Mouse (Mus musculus): ENCODE measurements around the gene Psmb3.
"Not testable (repeated sequence)": the region's sequence is repeated elsewhere in the genome, so short reads cannot be mapped to it uniquely, and the experiment has no call there.

Psmb3 gene

GRCm38 (mm10) chr11:97719041-97719440 lies 15.8 kb downstream of the Psmb3 start:
- DNase-seq, result no peak

GRCm38 (mm10) chr11:97721338-97721737 lies 18.1 kb downstream of the Psmb3 start:
- no peak for DNase-seq

GRCm38 (mm10) chr11:97723709-97724108 lies 20.5 kb downstream of the Psmb3 start:
- no peak for DNase-seq

- peak; percentile 59 for DNase-seq
These were observed 25.1 kb downstream of the Psmb3 start for GRCm38 (mm10) chr11:97728311-97728710.

GRCm38 (mm10) chr11:97728730-97729129 lies 25.5 kb downstream of the Psmb3 start:
- DNase-seq, result peak; percentile 24

- DNase-seq, result no peak
These were observed 30.5 kb downstream of the Psmb3 start for GRCm38 (mm10) chr11:97733689-97734088.

- DNase-seq, result not testable (repeated sequence)
These were observed 31.6 kb downstream of the Psmb3 start for GRCm38 (mm10) chr11:97734810-97735209.

GRCm38 (mm10) chr11:97736645-97737044 lies 33.4 kb downstream of the Psmb3 start:
- DNase-seq, result no peak

- DNase-seq, result no peak
These were observed 34.4 kb downstream of the Psmb3 start for GRCm38 (mm10) chr11:97737600-97737999.

- peak; percentile 14 for DNase-seq
These were observed 35.5 kb downstream of the Psmb3 start for GRCm38 (mm10) chr11:97738703-97739102.

GRCm38 (mm10) chr11:97739155-97739554 lies 36.0 kb downstream of the Psmb3 start:
- no peak for DNase-seq

- peak; percentile 48 for DNase-seq
These were observed 37.0 kb downstream of the Psmb3 start for GRCm38 (mm10) chr11:97740190-97740589.

GRCm38 (mm10) chr11:97742157-97742556 lies 39.0 kb downstream of the Psmb3 start:
- DNase-seq, result no peak

- no peak for DNase-seq
These were observed 39.4 kb downstream of the Psmb3 start for GRCm38 (mm10) chr11:97742591-97742990.

- peak; percentile 37 for DNase-seq
These were observed 40.2 kb downstream of the Psmb3 start for GRCm38 (mm10) chr11:97743423-97743822.

- no peak for DNase-seq
These were observed 41.0 kb downstream of the Psmb3 start, which contains the start of gene Pip4k2b for GRCm38 (mm10) chr11:97744063-97744717. Pip4k2b (minus strand) TSS chr11:97744704.

- peak; percentile 99 for DNase-seq
These were observed 41.6 kb downstream of the Psmb3 start for GRCm38 (mm10) chr11:97744718-97745330.

GRCm38 (mm10) chr11:97745331-97745721 lies 42.1 kb downstream of the Psmb3 start:
- DNase-seq, result no peak

GRCm38 (mm10) chr11:97747773-97748172 lies 44.6 kb downstream of the Psmb3 start:
- DNase-seq, result no peak

- no peak for DNase-seq
These were observed 45.3 kb downstream of the Psmb3 start for GRCm38 (mm10) chr11:97748496-97748895.

- DNase-seq, result no peak
These were observed 50.1 kb downstream of the Psmb3 start for GRCm38 (mm10) chr11:97753277-97753676.

GRCm38 (mm10) chr11:97758125-97758524 lies 54.9 kb downstream of the Psmb3 start:
- no peak for DNase-seq

- no peak for DNase-seq
These were observed 55.7 kb downstream of the Psmb3 start for GRCm38 (mm10) chr11:97758942-97759341.

GRCm38 (mm10) chr11:97761638-97762037 lies 58.4 kb downstream of the Psmb3 start:
- DNase-seq, result no peak
